Mouse (Mus musculus) lung, postnatal 0 days (tissue): ENCODE results near the gene Thrb. TPM values are rescaled to one million over a fixed set of nuclear protein-coding genes. Genes with fewer than 3 reads are reported as not detected.

ENCODE experiments used
- ATAC-seq: fragments of 200-750 bp; cut with Nextera tagmentation; 2 replicates; pipeline ENCODE4 v1.8.0; 2017; ENCODE audit warnings: moderate library complexity
- DNase-seq: peaks from one replicate; pipeline ENCODE4 v3.0.0-alpha.2; 2016; ENCODE audit warnings: low spot score
- H3K27ac ChIP-seq: fragments of 300-500 bp; sonication (generic); 2 replicates; pipeline ENCODE4 v1.5.1; 2014; ENCODE audit warnings: antibody characterized with exemption, mild to moderate bottlenecking, low read length, mixed read lengths
- H3K27me3 ChIP-seq: fragments of 300-500 bp; sonication (generic); replicated peaks from 2 replicates; pipeline ENCODE4 v1.6.1; 2014; ENCODE audit warnings: low read length, mixed read lengths; ENCODE audit not compliant: insufficient read depth
- H3K36me3 ChIP-seq: fragments of 300-500 bp; sonication (generic); 2 replicates; pipeline ENCODE4 v1.6.1; 2014; ENCODE audit warnings: low read length, mixed read lengths; ENCODE audit not compliant: insufficient read depth
- H3K4me1 ChIP-seq: fragments of 300-500 bp; sonication (generic); 2 replicates; pipeline ENCODE4 v1.6.1; 2014; ENCODE audit warnings: antibody characterized with exemption, low read depth, low read length, mixed read lengths; ENCODE audit not compliant: insufficient read depth
- H3K4me2 ChIP-seq: fragments of 300-500 bp; sonication (generic); replicated peaks from 2 replicates; pipeline ENCODE4 v1.6.1; 2014; ENCODE audit warnings: low read depth, mild to moderate bottlenecking, low read length, moderate library complexity, mixed read lengths
- H3K4me3 ChIP-seq: fragments of 300-500 bp; sonication (generic); 2 replicates; pipeline ENCODE4 v1.5.1; 2014; ENCODE audit warnings: low read depth, low read length
- H3K9ac ChIP-seq: fragments of 300-500 bp; sonication (generic); replicated peaks from 2 replicates; pipeline ENCODE4 v1.6.1; 2014; ENCODE audit warnings: low read depth, mild to moderate bottlenecking
- H3K9me3 ChIP-seq: fragments of 300-500 bp; sonication (generic); 2 replicates; pipeline ENCODE4 v1.6.1; 2016; ENCODE audit warnings: low read length, mixed read lengths
- CTCF ChIP-seq: IDR thresholded peaks from 2 replicates; pipeline ENCODE4 v1.5.1; 2016; ENCODE audit warnings: antibody characterized with exemption, mild to moderate bottlenecking
- EP300 ChIP-seq: IDR thresholded peaks from 2 replicates; pipeline ENCODE4 v1.6.1; 2016; ENCODE audit warnings: antibody characterized with exemption, mild to moderate bottlenecking, control low read depth
- WGBS: fragments of 180-500 bp; shearing (Covaris S2); extraction: QIAGEN DNeasy Blood & Tissue Kit; methylation state at CpG from one replicate; pipeline ENCODE4 v1.1.7; 2014; 5-methylcytosine and 5-hydroxymethylcytosine counted together
- polyA plus RNA-seq: library from polyadenylated mRNA; unstranded; fragments of >200 nt; fragmentation: Nextera tagmentation; extraction: Ambion mirVana; gene quantifications from 2 replicates; pipeline ENCODE4 v1.2.1, GENCODE M21; 2015

The Thrb gene
- polyA plus RNA-seq, 1 experiment from 2014 or later, result 2.8 TPM

DNA sequence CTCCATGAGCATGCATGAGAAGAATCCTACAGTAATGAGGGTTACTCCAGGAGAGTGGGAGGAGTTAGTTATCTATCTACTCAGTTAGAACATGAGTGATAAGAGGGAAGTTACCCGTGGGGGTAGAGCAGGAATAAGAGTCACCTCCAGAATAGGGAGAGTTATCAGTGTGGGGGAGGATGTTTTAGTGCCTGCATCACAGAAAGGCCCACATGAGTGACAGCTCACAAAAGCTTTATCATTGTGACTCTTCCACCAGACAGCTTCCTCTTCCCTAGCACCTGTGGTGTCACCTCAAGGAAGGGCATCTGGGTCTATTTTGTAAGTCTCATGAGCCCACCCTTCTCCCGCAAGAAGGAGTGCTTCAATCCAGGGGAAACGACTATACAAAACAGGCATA, 245.6 kb downstream of the Thrb start:
- DNase-seq (no peak), ATAC-seq (no peak)
- no peak overlapping the region for H3K9ac ChIP-seq
- no peaks in the 10 kb centered on the region for H3K27me3 ChIP-seq
- 50% methylated on average over 3 of the region's 3 CpGs for WGBS
- no peaks in the 10 kb centered on the region for H3K9me3 ChIP-seq
- no peaks in the 10 kb centered on the region for H3K36me3 ChIP-seq
- TF ChIP-seq CTCF, result no peak
- TF ChIP-seq EP300, result no peak
- no peak overlapping the region for H3K4me3 ChIP-seq
- H3K4me1 ChIP-seq, result no peaks in the 10 kb centered on the region
- H3K27ac ChIP-seq, result no peak overlapping the region
- H3K4me2 ChIP-seq, result no peak overlapping the region

DNA sequence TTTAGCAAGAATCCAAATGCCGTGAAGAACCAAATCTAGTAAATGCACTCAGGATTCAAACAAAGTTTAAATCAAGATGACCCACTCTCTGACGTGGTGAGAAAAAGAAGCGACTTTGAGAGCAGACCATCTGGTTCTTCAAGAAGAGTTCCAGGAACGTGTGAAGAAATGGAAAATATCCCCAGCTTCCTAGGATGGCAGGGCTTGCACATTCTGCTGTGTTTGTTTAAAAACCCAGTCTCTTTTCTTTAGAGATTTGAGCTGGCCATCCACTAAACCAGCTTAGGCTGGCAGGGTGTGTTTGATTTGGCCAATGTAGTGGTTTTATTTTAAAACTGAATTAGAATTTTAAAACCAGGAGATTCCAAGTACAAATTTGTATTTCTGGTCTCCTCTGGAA, 246.9 kb downstream of the Thrb start:
- 53% methylated on average over 4 of the region's 4 CpGs for WGBS

DNA sequence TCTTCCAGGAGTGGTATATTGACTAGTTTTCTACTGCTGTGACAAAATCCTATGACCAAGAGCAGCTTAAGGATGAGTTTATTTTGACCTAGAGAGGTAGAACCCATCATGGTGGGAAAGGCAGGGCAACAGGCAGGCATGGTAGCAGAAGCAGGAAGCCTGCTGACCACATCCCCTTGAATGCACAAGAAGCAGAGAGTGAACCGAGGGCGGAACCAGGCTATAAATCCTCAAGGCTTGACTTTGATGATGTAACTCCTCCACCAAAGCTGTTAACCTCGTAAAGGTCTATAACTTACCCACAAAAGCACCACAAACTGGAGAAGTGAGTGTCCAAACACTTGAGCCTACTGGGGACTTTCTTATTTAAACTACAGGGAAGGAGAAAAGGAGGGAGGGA, 251.1 kb downstream of the Thrb start:
- Histone ChIP-seq H3K9me3 (no peaks in the 10 kb centered on the region), H3K4me3 (no peak overlapping the region), H3K9ac (no peak overlapping the region), H3K4me2 (no peak overlapping the region), H3K36me3 (no peaks in the 10 kb centered on the region), H3K4me1 (no peaks in the 10 kb centered on the region), H3K27me3 (no peaks in the 10 kb centered on the region), H3K27ac (no peak overlapping the region)
- ATAC-seq (no peak), DNase-seq (no peak)
- TF ChIP-seq CTCF, result no peak
- TF ChIP-seq EP300, result no peak
- WGBS, result 68% methylated on average over 3 of the region's 3 CpGs

More for the DNA sequence above, 246.9 kb downstream of the Thrb start:
- DNase-seq (no peak), ATAC-seq (no peak)
- Histone ChIP-seq H3K9me3 (no peaks in the 10 kb centered on the region), H3K36me3 (no peaks in the 10 kb centered on the region), H3K4me3 (no peak overlapping the region), H3K27ac (no peak overlapping the region), H3K9ac (no peak overlapping the region), H3K4me2 (no peak overlapping the region), H3K27me3 (no peaks in the 10 kb centered on the region), H3K4me1 (no peaks in the 10 kb centered on the region)
- TF ChIP-seq EP300, result no peak
- TF ChIP-seq CTCF, result no peak

DNA sequence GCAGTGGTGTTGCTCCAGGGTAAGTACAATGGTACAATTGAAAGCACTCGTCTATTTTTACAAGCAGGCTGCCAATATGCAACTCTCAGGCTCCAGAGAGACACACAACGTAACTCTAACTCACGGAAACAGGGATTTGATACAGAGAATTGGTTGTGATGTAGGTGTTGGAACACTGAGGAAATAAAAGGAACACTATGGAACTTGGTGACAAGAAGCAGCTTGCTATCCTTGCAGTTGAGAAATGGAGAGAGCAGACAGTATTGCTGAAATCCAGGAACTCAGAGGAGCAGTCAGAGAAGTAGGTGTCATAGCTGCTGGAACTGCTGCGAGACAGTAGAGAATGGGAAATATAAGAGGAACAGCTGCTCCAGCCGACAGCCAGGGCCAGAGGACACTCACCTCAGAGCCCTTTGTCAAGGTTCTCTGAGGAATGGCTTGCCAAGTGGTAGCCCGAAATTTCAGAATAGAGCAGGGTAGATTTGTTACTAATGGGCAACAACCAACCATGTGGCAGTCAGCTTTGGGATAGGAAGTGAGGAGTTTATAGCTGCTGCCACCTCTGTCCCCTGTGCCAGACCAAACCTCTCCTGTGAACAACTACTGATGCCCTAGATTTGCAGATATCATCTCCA, 252.6 kb downstream of the Thrb start:
- Histone ChIP-seq H3K9ac (no peak overlapping the region), H3K4me1 (no peaks in the 10 kb centered on the region), H3K4me3 (no peak overlapping the region), H3K4me2 (no peak overlapping the region), H3K36me3 (no peaks in the 10 kb centered on the region), H3K27ac (no peak overlapping the region), H3K27me3 (no peaks in the 10 kb centered on the region), H3K9me3 (no peaks in the 10 kb centered on the region)
- no peak for DNase-seq
- no peak for ATAC-seq
- 57% methylated on average over 6 of the region's 6 CpGs for WGBS
- TF ChIP-seq EP300 (no peak), CTCF (no peak)

DNA sequence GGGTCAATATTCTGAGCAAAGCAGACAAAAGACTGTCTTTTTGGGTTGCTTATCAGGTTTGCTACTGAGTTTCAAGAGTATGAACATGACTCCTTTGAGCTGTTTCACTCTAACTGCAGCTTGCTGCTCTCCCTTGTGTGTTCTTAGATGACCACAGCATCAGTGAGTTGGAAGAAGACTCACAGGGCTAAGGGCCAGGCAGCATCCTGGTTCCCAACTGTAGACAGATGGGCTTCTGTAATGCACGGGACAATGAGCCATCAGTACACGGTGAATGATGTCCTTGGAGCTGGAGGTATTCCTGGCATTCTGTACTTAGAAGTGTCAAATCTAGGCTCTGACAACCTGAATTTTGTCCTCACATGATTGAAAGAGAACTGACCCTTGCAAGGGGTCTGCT, 255.5 kb downstream of the Thrb start:
- no peak for DNase-seq
- H3K4me3 ChIP-seq, result no peak overlapping the region
- TF ChIP-seq EP300, result no peak
- H3K4me2 ChIP-seq, result no peak overlapping the region
- no peak overlapping the region for H3K9ac ChIP-seq
- no peak for ATAC-seq
- 57% methylated on average over 2 of the region's 2 CpGs for WGBS
- H3K36me3 ChIP-seq, result no peaks in the 10 kb centered on the region
- H3K27ac ChIP-seq, result no peak overlapping the region
- H3K4me1 ChIP-seq, result no peaks in the 10 kb centered on the region
- no peaks in the 10 kb centered on the region for H3K9me3 ChIP-seq
- H3K27me3 ChIP-seq, result no peaks in the 10 kb centered on the region

DNA sequence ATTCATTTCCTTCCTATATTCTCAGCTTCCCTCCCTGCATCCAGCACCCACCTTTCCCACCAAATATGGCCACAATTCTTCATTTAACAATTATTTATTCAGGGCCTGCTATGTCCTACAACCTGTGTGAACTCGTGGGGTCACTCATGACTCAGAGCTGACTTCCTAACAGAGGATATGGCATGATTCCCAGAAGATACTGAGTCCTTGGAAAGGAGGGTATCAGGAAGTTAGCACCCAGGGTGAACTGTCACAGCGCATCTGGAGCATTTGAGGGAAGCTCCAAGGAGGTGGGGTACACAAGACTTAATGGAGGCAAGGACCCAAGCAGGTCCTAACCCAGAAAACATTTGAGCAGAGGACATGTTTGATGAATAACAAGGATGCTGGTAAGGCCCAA, 256.6 kb downstream of the Thrb start:
- no peak for DNase-seq
- Histone ChIP-seq H3K9ac (no peak overlapping the region), H3K27me3 (no peaks in the 10 kb centered on the region), H3K27ac (no peak overlapping the region), H3K36me3 (no peaks in the 10 kb centered on the region), H3K4me2 (no peak overlapping the region), H3K4me1 (no peaks in the 10 kb centered on the region), H3K4me3 (no peak overlapping the region), H3K9me3 (no peaks in the 10 kb centered on the region)
- WGBS, result 45% methylated on average over 2 of the region's 2 CpGs
- no peak for TF ChIP-seq EP300
- TF ChIP-seq CTCF, result no peak
- ATAC-seq, result no peak
